Mouse (Mus musculus) CD4-positive, CD25-positive, alpha-beta regulatory T cell, adult 2 months (primary cell): ENCODE results near the gene Plin4.

ENCODE experiments used
- DNase-seq: peaks from one replicate; pipeline ENCODE4 v3.0.0-alpha.2; 2012; ENCODE audit warnings: low read depth, low spot score

Plin4 gene

DNA sequence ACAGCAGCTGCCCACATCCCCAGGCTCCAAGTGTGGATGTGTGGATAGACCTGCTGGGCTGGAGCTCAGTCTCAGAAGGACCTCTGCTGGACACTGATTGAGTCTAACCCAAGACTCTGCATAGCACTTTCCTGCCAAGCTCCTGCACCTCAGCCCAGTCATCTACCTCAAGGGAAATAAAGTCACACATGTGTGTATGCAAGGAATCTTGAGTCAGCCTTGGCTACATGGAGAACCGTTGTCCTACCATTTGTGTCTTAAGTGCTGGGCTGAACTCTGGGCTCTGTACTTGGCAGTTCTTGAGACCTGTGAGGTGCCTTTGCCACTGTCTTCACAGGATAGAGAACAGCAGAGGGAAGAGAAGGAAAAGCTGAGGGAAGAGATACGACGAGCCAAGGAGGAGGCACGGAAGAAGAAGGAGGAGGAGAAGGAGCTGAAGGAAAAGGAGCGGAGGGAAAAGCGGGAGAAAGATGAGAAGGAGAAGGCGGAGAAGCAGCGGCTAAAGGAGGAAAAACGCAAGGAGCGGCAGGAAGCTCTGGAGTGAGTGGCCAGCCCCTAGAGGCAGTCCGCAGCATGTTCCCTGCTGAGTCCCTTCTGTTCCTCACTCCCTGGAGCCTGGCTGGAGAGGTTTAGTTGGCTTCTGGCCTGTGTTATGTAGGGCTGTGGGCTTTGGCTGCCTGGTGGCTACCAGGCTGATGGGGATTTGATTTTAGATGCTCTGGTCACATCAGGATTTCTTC, 52.1 kb downstream of the Plin4 start:
- DNase-seq, result no peak

DNA sequence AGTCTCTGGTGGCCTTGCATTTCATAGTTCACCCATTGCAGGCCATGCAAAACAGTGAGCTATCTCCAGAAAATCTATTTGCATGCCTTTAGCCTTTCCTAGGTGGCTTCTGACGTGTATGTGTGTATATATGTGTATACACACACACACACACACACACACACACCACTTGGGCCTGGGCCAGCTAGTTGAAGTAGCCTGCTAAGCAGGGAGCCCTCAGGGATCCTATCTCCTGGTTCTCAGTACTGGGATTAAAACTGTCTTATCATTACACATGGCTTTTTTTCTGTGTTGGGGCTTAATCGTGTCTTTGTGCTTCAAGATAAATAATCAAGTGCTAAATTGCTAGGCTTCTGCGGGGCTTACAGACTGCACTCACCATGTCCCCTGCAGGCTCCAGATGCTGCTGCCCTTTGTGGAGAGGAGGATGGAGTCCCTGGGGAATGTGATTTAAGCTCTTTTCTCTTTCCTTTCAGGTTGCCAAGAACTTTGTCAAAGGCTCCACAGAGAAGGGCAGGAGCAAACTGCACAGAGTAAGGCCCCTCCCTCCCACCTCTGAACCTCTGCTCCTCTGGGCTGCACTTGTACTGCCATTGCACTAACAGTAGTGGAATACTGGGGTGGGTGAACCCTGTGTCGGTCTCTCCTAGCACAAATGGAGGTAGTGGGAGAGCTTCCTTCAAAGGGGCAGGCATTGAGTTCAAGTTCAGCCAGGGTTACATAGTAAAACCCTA, 53.5 kb downstream of the Plin4 start:
- DNase-seq, result no peak

DNA sequence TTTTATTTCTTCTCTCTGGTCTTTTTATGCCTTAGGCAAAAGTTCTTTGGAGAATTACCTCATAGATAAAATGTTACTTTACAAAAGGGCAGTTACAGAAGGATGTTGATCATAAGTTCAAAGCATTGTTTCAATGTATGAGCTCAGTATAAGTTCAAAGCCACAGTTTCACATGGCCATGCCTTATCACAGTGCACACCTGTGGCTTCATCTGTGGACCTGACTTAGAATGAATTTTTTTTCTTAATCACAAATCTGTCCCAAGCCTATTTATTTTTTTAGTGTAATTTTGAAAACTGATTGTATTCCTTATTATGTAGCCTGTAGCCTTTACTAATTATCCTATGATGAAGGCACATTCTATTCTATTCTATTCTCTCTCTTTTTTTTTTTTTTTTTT, 54.7 kb downstream of the Plin4 start:
- no peak for DNase-seq

DNA sequence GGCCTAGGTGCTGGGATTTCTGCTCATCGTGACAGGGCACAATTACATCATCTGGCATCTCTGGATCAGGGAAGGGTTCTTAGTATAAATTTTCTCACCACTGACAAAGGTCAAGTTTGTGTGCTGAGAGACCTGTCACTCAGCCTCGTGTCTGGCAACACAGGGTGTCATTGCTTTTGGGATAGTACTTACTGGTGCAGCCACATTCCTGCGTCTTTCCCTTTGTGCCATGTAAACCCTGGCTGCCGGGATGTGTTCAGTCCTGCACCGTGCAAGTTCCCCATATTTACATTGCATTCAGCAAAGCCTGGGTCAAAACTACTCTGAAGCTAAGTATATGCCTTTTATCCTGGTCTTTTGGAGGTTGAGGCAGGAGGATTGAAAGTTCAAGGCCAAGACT, 58.2 kb downstream of the Plin4 start:
- no peak for DNase-seq
